Mouse (Mus musculus) liver, embryonic 14.5 days (tissue): Measurements from ENCODE around the gene Slc26a5. TPM values are rescaled to one million over a fixed set of nuclear protein-coding genes. Genes with fewer than 3 reads are reported as not detected.

Source experiments
- ATAC-seq: fragments of 200-750 bp; cut with Nextera tagmentation; 2 replicates; pipeline ENCODE4 v1.8.0; 2017; ENCODE audit warnings: moderate number of reproducible peaks, mild to moderate bottlenecking, moderate library complexity; ENCODE audit not compliant: insufficient read depth
- DNase-seq, 3 experiments: peaks; one replicate each; pipeline ENCODE4 v3.0.0-alpha.2; 2012 to 2013; ENCODE audit warnings: low read depth in 3 of 3, low spot score in 3 of 3
- H3K27ac ChIP-seq: fragments of 300-500 bp; sonication (generic); 2 replicates; pipeline ENCODE4 v1.5.1; 2014; ENCODE audit warnings: moderate library complexity, mild to moderate bottlenecking, control low read depth, inconsistent platforms
- H3K27me3 ChIP-seq: fragments of 300-500 bp; sonication (generic); 2 replicates; pipeline ENCODE4 v1.6.1; 2014; ENCODE audit warnings: mild to moderate bottlenecking, low read length, moderate library complexity; ENCODE audit not compliant: control insufficient read depth, insufficient read depth
- H3K36me3 ChIP-seq: fragments of 300-500 bp; sonication (generic); replicated peaks from 2 replicates; pipeline ENCODE4 v1.6.1; 2014; ENCODE audit warnings: low read depth; ENCODE audit not compliant: control insufficient read depth, insufficient read depth
- H3K4me1 ChIP-seq, 2 experiments: fragments of 200-500 bp in 1 of 2; fragments of 300-500 bp in 1 of 2; sonication (generic) in 1 of 2; replicated peaks; 2 replicates each; pipeline ENCODE4 v1.6.1; 2012 to 2014; ENCODE audit warnings: antibody characterized with exemption in 1 of 2, inconsistent platforms in 1 of 2, low read length in 1 of 2; ENCODE audit not compliant: control insufficient read depth in 2 of 2, insufficient read depth in 2 of 2
- H3K4me2 ChIP-seq: fragments of 300-500 bp; sonication (generic); 2 replicates; pipeline ENCODE4 v1.6.1; 2014; ENCODE audit warnings: low read depth, mild to moderate bottlenecking, control low read depth, moderate library complexity
- H3K4me3 ChIP-seq, 2 experiments: fragments of 200-500 bp in 1 of 2; fragments of 300-500 bp in 1 of 2; sonication (generic) in 1 of 2; 2 replicates each; pipeline ENCODE4 v1.5.1; 2012 to 2014; ENCODE audit warnings: low read depth in 2 of 2, low read length in 2 of 2, mild to moderate bottlenecking in 2 of 2, control low read depth in 1 of 2, inconsistent platforms in 1 of 2, moderate library complexity in 1 of 2; ENCODE audit not compliant: insufficient read depth in 1 of 2
- H3K9ac ChIP-seq: fragments of 300-500 bp; sonication (generic); replicated peaks from 2 replicates; pipeline ENCODE4 v1.6.1; 2014; ENCODE audit warnings: mild to moderate bottlenecking, control low read depth, moderate library complexity
- H3K9me3 ChIP-seq: fragments of 300-500 bp; sonication (generic); 2 replicates; pipeline ENCODE4 v1.6.1; 2016; ENCODE audit warnings: low read length, mixed read lengths; ENCODE audit not compliant: control insufficient read depth
- CTCF ChIP-seq: IDR thresholded peaks from 2 replicates; pipeline ENCODE4 v1.5.1; 2016; ENCODE audit warnings: antibody characterized with exemption, low read depth, control low read depth
- EP300 ChIP-seq: IDR thresholded peaks from 2 replicates; pipeline ENCODE4 v1.6.1; 2016; ENCODE audit warnings: antibody characterized with exemption, low read depth
- WGBS: fragments of 180-500 bp; shearing (Covaris S2); extraction: QIAGEN DNeasy Blood & Tissue Kit; methylation state at CpG from one replicate; pipeline ENCODE4 v1.1.7; 2014; ENCODE audit not compliant: insufficient replicate concordance; 5-methylcytosine and 5-hydroxymethylcytosine counted together
- polyA plus RNA-seq, 2 experiments: library from polyadenylated mRNA; depleted of rRNA in 1 of 2; stranded (reverse) in 1 of 2; unstranded in 1 of 2; fragments of >200 nt; fragmentation: Nextera tagmentation in 1 of 2; extraction: Ambion mirVana in 1 of 2; gene quantifications; 2 replicates each; pipeline versions ENCODE4 v1.2.1 to v1.2.3; 2012 to 2014

Gene Slc26a5
- polyA plus RNA-seq, 2 experiments: not detected

DNA sequence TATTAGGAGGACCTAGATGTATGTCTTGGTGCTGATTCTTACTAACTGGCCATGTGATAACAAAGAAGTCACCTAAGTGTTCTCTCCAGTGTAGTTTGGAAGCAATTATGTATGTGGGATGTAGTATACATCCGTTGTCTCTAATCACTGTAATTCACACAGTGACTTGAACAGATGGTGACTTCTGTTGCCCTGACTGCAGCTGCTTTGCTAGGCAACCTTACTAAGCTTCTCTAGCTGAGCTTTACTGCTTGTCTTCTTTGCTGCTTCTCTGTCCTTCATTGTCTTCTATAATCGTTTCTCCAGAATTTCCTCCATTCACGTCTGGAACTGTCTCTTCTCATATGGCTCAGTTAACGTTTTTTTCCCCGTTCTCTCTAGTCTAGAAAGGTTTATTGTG lies 76.3 kb downstream of the Slc26a5 start:
- Histone ChIP-seq H3K4me2 (peak overlapping the region; percentile 3), H3K27me3 (no peaks in the 10 kb centered on the region), H3K27ac (no peak overlapping the region), H3K36me3 (peaks cover 5% of the 10 kb centered on the region), H3K4me1 (peaks cover 10 to 15% of the 10 kb centered on the region in 2 experiments), H3K4me3 (no peak overlapping the region), H3K9me3 (no peaks in the 10 kb centered on the region), H3K9ac (no peak overlapping the region)
- no peak for ATAC-seq
- WGBS: 67% methylated on average over 5 of the region's 5 CpGs
- no peak for DNase-seq
- no peak for TF ChIP-seq EP300
- TF ChIP-seq CTCF: no peak

DNA sequence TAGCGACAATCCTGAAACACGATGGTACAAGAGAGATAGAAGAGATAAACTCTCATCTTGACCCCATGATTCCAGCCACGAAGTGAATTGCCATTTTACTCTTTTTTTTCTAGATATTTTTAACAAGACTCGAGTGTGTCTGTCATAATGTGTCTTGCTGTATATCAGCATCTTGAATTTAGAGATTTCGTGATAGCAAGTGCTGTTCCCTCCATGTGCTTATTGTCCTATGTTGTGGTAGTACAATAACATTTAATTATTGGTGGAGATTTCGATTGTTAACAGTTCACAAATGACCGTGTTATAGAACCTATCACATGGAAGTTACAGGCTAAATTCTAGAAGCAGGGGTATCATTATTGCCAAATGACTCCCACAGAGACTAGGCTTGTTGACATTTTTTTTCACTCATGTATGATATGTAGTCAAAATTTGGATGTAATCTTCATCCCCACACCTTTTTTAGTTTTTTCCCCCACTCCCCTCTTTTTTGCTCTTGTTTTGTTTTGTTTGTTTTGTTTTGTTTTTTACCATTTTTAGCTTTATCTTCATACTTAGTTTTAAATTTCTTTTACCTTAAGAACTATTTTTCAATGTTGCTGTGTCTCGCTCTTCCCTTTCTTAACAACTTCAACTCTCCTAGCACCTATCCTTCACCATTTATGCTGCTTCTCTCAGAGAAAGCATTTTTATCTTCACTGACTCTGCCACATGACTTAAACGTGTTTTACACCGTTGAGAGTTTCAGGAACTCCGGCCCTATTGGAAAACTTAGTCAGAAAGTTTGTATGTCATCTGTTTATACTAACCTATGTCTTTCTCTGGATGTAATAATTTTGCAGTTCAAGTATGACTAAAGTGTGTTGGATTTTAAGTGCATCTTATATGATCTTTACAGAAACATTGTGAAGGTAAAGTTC lies 78.0 kb downstream of the Slc26a5 start:
- H3K36me3 ChIP-seq: peaks cover 8% of the 10 kb centered on the region
- WGBS: 22% methylated on average over 11 of the region's 11 CpGs
- H3K9me3 ChIP-seq: no peaks in the 10 kb centered on the region
- H3K4me3 ChIP-seq: peak overlapping the region; percentile 90 to 94
- TF ChIP-seq CTCF (no peak), EP300 (no peak)
- ATAC-seq (no peak), DNase-seq (no peak)
- H3K4me1 ChIP-seq: peaks cover 10 to 15% of the 10 kb centered on the region in 2 experiments
- H3K9ac ChIP-seq: peak overlapping the region; percentile 92
- H3K27me3 ChIP-seq: no peaks in the 10 kb centered on the region
- peak overlapping the region; percentile 89 for H3K27ac ChIP-seq
- peak overlapping the region; percentile 93 for H3K4me2 ChIP-seq

DNA sequence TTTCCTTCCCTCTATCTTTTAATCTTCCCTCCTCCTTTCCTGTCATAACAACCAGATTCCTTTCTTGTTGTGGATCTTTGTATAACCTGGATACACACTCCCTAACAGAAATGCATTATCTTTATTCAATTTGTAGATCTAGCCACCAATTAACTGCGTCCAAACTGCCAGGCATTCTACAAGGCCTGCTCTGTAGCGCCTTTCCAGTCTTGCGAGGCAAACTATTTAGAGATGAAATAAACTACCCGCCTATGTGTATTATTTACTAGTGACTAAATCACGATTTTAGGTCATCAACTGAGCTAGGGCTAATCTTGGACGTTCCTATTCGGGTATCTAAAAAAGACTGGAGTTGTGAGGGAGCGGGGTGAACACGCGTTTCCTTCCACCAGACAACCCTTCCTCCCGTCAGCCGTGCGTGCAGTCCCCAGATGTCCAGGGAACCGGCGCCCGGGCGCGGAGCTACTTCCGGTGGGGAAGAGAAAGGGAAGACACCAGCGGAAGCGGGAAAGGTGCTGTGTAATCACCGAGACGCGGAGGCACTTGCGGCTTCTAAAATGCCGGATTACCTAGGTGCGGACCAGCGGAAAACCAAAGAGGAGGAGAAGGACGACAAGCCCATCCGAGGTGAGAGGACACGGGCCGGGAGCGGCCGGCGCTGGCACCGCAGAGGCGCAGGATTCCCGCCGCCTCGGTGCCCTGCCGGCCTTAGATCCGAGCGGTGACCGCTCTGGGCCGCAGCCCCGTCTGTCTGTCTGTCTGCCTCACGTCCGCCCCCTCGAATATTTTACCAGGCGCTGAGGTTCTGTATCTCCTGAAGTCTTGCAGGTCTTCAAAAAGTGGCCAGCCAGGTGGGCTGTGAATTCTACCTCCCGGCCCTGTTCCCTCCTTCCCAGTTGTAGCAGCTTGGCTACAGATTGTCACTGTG lies 78.9 kb downstream of the Slc26a5 start:
- Histone ChIP-seq H3K9ac (peak overlapping the region; percentile 92), H3K4me1 (peaks cover 10 to 15% of the 10 kb centered on the region in 2 experiments), H3K4me2 (peak overlapping the region; percentile 93), H3K27me3 (no peaks in the 10 kb centered on the region), H3K4me3 (peak overlapping the region; percentile 90 to 94), H3K9me3 (no peaks in the 10 kb centered on the region), H3K36me3 (peaks cover 17% of the 10 kb centered on the region), H3K27ac (peak overlapping the region; percentile 89)
- peak; percentile 83 for ATAC-seq
- TF ChIP-seq CTCF (no peak), EP300 (no peak)
- peak; percentile 88 to 91 (median 90) for DNase-seq
- 2% methylated on average over 51 of the region's 51 CpGs for WGBS

DNA sequence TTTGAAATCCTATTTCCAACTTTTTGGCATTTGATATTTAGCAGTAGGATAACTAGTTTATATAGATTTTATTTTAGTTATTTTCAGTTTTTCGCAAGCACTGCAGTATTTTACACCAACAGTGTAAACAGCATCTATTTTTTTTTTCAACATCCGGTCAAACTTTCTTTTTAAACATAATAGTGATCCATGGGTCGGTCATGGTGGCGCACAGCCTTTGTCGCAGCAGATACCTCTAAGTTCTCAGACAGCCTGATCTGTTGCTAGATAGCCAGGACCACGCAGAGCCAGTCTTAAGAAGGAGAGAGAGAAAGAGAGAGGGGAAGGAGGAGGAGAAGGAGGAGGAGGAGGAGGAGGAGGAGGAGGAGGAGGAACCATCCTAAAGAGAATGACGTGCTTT lies 79.6 kb downstream of the Slc26a5 start:
- Histone ChIP-seq H3K4me2 (peak overlapping the region; percentile 93), H3K9ac (no peak overlapping the region), H3K9me3 (no peaks in the 10 kb centered on the region), H3K27me3 (no peaks in the 10 kb centered on the region), H3K27ac (peak overlapping the region; percentile 89), H3K4me3 (peak overlapping the region in 1 of 2 experiments; percentile 29; a peak in 2 of 4 replicates), H3K36me3 (peaks cover 21% of the 10 kb centered on the region), H3K4me1 (peaks cover 10 to 15% of the 10 kb centered on the region in 2 experiments)
- DNase-seq (no peak), ATAC-seq (no peak)
- 69% methylated on average over 7 of the region's 7 CpGs for WGBS
- TF ChIP-seq CTCF (no peak), EP300 (no peak)
